Mouse (Mus musculus) lung, embryonic 15.5 days (tissue): ENCODE results near the gene Fermt2. TPM values are rescaled to one million over a fixed set of nuclear protein-coding genes. Genes with fewer than 3 reads are reported as not detected.

ENCODE experiments used
- ATAC-seq: fragments of 200-750 bp; cut with Nextera tagmentation; 2 replicates; pipeline ENCODE4 v1.8.0; 2017; ENCODE audit warnings: moderate number of reproducible peaks, borderline replicate concordance; ENCODE audit not compliant: low FRiP score, low TSS enrichment; ENCODE audit errors: extremely low read depth
- H3K27ac ChIP-seq: fragments of 300-500 bp; sonication (generic); 2 replicates; pipeline ENCODE4 v1.5.1; 2015; ENCODE audit warnings: moderate library complexity, mild to moderate bottlenecking, inconsistent platforms
- H3K27me3 ChIP-seq: fragments of 300-500 bp; sonication (generic); 2 replicates; pipeline ENCODE4 v1.6.1; 2015; ENCODE audit warnings: inconsistent platforms
- H3K36me3 ChIP-seq: fragments of 300-500 bp; sonication (generic); 2 replicates; pipeline ENCODE4 v1.6.1; 2015; ENCODE audit warnings: inconsistent platforms
- H3K4me1 ChIP-seq: fragments of 300-500 bp; sonication (generic); 2 replicates; pipeline ENCODE4 v1.6.1; 2015; ENCODE audit warnings: inconsistent platforms
- H3K4me2 ChIP-seq: fragments of 300-500 bp; sonication (generic); 2 replicates; pipeline ENCODE4 v1.6.1; 2015; ENCODE audit warnings: inconsistent platforms, mild to moderate bottlenecking, moderate library complexity
- H3K4me3 ChIP-seq: fragments of 300-500 bp; sonication (generic); 2 replicates; pipeline ENCODE4 v1.5.1; 2015; ENCODE audit warnings: mild to moderate bottlenecking, inconsistent platforms
- H3K9ac ChIP-seq: fragments of 300-500 bp; sonication (generic); 2 replicates; pipeline ENCODE4 v1.6.1; 2015; ENCODE audit warnings: inconsistent platforms
- H3K9me3 ChIP-seq: fragments of 300-500 bp; sonication (generic); 2 replicates; pipeline ENCODE4 v1.6.1; 2016; ENCODE audit warnings: inconsistent platforms
- WGBS: fragments of 180-500 bp; shearing (Covaris S2); methylation state at CpG from one replicate; pipeline ENCODE4 v1.1.7; 2015; 5-methylcytosine and 5-hydroxymethylcytosine counted together
- polyA plus RNA-seq: library from polyadenylated mRNA; unstranded; fragments of >200 nt; fragmentation: Nextera tagmentation; extraction: Ambion mirVana; gene quantifications from 2 replicates; pipeline ENCODE4 v1.2.1, GENCODE M21; 2015

Fermt2 gene
- polyA plus RNA-seq: 239 and 248 TPM in 2 replicates

GRCm38 (mm10) chr14:45529411-45530363 lies at the start of gene Fermt2:
Fermt2 (minus strand) TSS chr14:45530118.
- Histone ChIP-seq H3K4me2 (peak within 1 kb of the TSS; percentile 86), H3K9ac (peak within 1 kb of the TSS; percentile 86), H3K9me3 (no peaks in the 10 kb centered on the region), H3K27me3 (no peaks in the 10 kb centered on the region), H3K4me1 (peaks cover 35% of the 10 kb centered on the region), H3K4me3 (peak within 1 kb of the TSS; percentile 84), H3K36me3 (no peaks in the 10 kb centered on the region), H3K27ac (peak within 1 kb of the TSS; percentile 99)
- WGBS: under 1% methylated on average over 82 of the region's 126 CpGs
- peak; percentile 94 for ATAC-seq

- Histone ChIP-seq H3K27ac (peak overlapping the region; percentile 89), H3K9ac (0 out of 2 replicates have a peak overlapping the region, but pooled peaks have one; percentile 30), H3K27me3 (no peaks in the 10 kb centered on the region), H3K4me1 (peaks cover 19% of the 10 kb centered on the region), H3K4me2 (peak overlapping the region; percentile 63), H3K36me3 (no peaks in the 10 kb centered on the region), H3K4me3 (peak overlapping the region; percentile 36), H3K9me3 (no peaks in the 10 kb centered on the region)
- no peak for ATAC-seq
- 19% methylated on average over 33 of the region's 33 CpGs for WGBS
Measured at GRCm38 (mm10) chr14:45566066-45566937, 36.4 kb upstream of the Fermt2 start.

DNA sequence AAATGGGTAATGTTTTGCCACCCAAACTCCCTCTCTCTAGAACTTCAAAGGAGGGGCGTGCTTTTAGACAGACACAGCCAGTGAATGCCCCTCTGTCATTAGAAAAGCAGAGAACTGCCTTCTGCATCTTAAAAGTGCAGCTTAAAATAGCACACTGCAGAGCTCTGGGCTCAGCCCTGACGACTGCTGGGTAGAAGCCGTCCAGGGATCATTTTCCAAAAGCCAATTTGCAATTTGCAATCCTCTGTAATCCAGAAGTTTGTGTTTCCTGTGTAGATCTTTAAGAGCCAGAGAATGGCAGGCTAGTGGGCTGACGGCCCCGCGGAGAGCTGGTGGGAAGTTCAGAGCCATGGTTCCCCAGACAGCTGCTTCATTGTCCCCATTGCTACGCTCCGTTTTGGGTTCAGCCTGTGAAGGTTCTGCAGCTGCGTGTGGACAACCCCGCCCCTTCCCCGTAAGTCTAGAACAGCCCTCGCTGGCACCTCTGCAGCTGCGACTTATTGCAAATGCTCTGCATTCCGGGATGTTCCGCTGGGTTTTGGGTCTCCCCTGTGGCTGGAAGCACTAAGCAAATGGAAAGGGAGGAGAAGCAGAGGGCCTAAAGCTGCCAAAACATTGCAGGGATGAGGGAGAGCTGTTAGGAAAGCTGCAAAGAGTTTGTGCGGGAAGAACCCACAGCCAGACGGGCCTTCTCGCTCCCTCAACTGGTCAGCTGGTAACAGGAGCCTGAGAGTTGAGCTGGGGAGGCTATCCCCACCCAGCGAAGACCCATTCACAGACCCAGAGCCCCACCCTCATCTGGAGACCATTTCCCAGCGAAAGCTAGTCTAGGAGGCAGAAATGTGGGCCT lies 35.5 kb upstream of the Fermt2 start:
- 7% methylated on average over 20 of the region's 20 CpGs for WGBS
- Histone ChIP-seq H3K9ac (peak overlapping the region; percentile 30), H3K4me1 (peaks cover 19% of the 10 kb centered on the region), H3K9me3 (no peaks in the 10 kb centered on the region), H3K36me3 (no peaks in the 10 kb centered on the region), H3K4me3 (peak overlapping the region; percentile 36), H3K27me3 (no peaks in the 10 kb centered on the region), H3K4me2 (peak overlapping the region; percentile 63), H3K27ac (peak overlapping the region; percentile 89)
- ATAC-seq: peak; percentile 64; the same call in 1 of the 2 replicates

- no peaks in the 10 kb centered on the region for H3K36me3 ChIP-seq
- H3K27me3 ChIP-seq: no peaks in the 10 kb centered on the region
- no peak overlapping the region for H3K4me3 ChIP-seq
- no peak overlapping the region for H3K4me2 ChIP-seq
- H3K27ac ChIP-seq: peak overlapping the region; percentile 89
- WGBS: 71% methylated on average over 1 of the region's 1 CpGs
- H3K9ac ChIP-seq: no peak overlapping the region
- H3K9me3 ChIP-seq: no peaks in the 10 kb centered on the region
- peak; percentile 87 for ATAC-seq
- H3K4me1 ChIP-seq: peaks cover 19% of the 10 kb centered on the region
Measured at GRCm38 (mm10) chr14:45563577-45563976, 33.7 kb upstream of the Fermt2 start.

GRCm38 (mm10) chr14:45561681-45562080 lies 31.8 kb upstream of the Fermt2 start:
- no peak for ATAC-seq
- WGBS: 71% methylated on average over 6 of the region's 6 CpGs

GRCm38 (mm10) chr14:45559018-45559417 lies 29.1 kb upstream of the Fermt2 start:
- 90% methylated on average over 1 of the region's 1 CpGs for WGBS
- H3K9me3 ChIP-seq: no peaks in the 10 kb centered on the region

More at GRCm38 (mm10) chr14:45561681-45562080, 31.8 kb upstream of the Fermt2 start:
- Histone ChIP-seq H3K36me3 (no peaks in the 10 kb centered on the region), H3K4me1 (peaks cover 19% of the 10 kb centered on the region), H3K9ac (no peak overlapping the region), H3K27me3 (no peaks in the 10 kb centered on the region), H3K4me2 (no peak overlapping the region), H3K4me3 (no peak overlapping the region), H3K9me3 (no peaks in the 10 kb centered on the region), H3K27ac (no peak overlapping the region)

DNA sequence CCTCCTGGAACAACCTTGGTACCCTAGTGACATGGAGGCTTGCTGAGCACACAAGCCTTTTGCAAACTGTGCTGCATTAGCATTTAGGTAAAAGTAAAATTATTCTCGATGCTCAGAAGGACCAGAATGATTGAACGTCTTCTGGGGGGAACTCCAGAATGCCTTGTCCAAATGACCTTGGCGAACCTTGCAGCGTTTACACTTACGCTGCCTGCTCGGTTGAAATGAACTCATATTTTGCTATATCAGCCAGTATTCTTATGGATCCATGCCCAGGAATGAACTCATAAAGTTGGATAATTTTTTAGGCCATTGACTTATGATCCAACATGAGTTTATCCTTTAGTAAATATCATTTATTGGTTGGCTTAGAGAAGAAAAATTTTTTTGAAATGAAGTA lies 24.4 kb upstream of the Fermt2 start:
- Histone ChIP-seq H3K36me3 (no peaks in the 10 kb centered on the region), H3K4me1 (peaks cover 8% of the 10 kb centered on the region; the same call in 1 of the 2 replicates), H3K9ac (no peak overlapping the region), H3K27ac (peak overlapping the region; percentile 50; the same call in 1 of the 2 replicates), H3K4me2 (no peak overlapping the region), H3K4me3 (no peak overlapping the region), H3K27me3 (no peaks in the 10 kb centered on the region), H3K9me3 (no peaks in the 10 kb centered on the region)
- ATAC-seq: no peak
- WGBS: 53% methylated on average over 6 of the region's 6 CpGs

More at GRCm38 (mm10) chr14:45559018-45559417, 29.1 kb upstream of the Fermt2 start:
- Histone ChIP-seq H3K27ac (no peak overlapping the region), H3K9ac (no peak overlapping the region), H3K27me3 (no peaks in the 10 kb centered on the region), H3K4me3 (no peak overlapping the region), H3K4me1 (peaks cover 11% of the 10 kb centered on the region), H3K4me2 (no peak overlapping the region), H3K36me3 (no peaks in the 10 kb centered on the region)
- no peak for ATAC-seq

DNA sequence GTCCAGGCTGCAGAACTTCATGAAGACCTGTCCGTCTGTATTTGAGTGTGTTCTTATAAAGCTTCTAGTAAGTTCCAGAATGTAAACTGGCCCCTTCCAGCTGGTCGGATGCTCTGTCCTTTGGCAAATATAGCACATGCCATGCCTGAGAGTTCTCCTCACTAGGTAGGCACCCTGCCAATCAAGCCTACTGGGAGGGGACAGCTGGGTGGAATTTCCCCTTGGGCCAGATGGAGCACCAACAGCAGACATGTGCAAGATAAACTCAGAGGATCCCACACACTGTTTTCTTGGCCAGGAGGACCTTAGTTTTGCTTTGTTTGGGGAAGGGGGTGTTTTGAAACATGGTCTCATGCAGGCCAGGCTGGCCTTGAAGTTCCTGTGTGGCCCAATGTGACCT lies 23.9 kb upstream of the Fermt2 start:
- no peak overlapping the region for H3K9ac ChIP-seq
- H3K4me2 ChIP-seq: no peak overlapping the region
- H3K4me1 ChIP-seq: peaks cover 8% of the 10 kb centered on the region; the same call in 1 of the 2 replicates
- H3K27me3 ChIP-seq: no peaks in the 10 kb centered on the region
- peak overlapping the region; percentile 50; the same call in 1 of the 2 replicates for H3K27ac ChIP-seq
- no peaks in the 10 kb centered on the region for H3K36me3 ChIP-seq
- no peaks in the 10 kb centered on the region for H3K9me3 ChIP-seq
- no peak for ATAC-seq
- H3K4me3 ChIP-seq: no peak overlapping the region
- WGBS: 30% methylated on average over 2 of the region's 2 CpGs

GRCm38 (mm10) chr14:45552431-45552830 lies 22.5 kb upstream of the Fermt2 start:
- H3K9me3 ChIP-seq: no peaks in the 10 kb centered on the region
- H3K27me3 ChIP-seq: no peaks in the 10 kb centered on the region
- H3K36me3 ChIP-seq: no peaks in the 10 kb centered on the region
- H3K27ac ChIP-seq: no peak overlapping the region
- WGBS: 78% methylated on average over 4 of the region's 4 CpGs
- ATAC-seq: no peak
- H3K4me3 ChIP-seq: no peak overlapping the region
- no peak overlapping the region for H3K4me2 ChIP-seq
- no peak overlapping the region for H3K9ac ChIP-seq
- H3K4me1 ChIP-seq: peaks cover 8% of the 10 kb centered on the region; the same call in 1 of the 2 replicates

DNA sequence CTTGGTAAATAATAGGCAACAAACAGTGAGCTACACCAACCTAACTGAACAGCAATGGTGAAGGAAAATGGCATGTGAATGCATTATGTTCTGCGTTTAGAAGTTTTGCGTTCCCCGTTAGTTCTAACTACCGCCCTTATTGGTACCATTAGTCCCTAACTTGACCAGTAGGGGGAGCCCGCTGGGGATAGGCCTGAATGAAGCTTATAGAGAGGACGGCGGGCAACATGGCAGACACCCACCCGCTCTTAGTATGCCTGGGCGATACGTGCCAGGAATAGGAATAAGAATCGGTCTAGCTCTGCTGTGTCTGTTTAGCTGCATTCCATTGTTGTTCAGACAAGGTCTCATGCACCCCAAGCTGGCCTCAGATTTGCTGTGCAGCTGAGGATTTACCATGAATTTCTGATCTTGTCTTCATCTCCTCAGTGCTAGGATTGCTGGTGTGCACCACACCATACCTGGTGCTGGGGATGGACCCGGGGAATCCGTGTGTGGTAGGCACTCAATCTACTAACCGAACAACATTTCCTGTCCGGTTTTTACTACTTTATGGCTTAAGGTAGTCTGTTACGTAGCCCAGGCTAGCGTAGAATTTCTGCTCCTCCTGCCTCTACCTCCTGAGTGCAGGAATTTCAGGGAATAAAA lies 21.3 kb upstream of the Fermt2 start:
- H3K4me2 ChIP-seq: peak overlapping the region; percentile 20; the same call in 1 of the 2 replicates
- H3K9me3 ChIP-seq: no peaks in the 10 kb centered on the region
- WGBS: 55% methylated on average over 17 of the region's 17 CpGs

More for the DNA sequence above, 21.3 kb upstream of the Fermt2 start:
- H3K4me1 ChIP-seq: peaks cover 8% of the 10 kb centered on the region; the same call in 1 of the 2 replicates
- no peak overlapping the region for H3K9ac ChIP-seq
- no peak overlapping the region for H3K27ac ChIP-seq
- no peaks in the 10 kb centered on the region for H3K27me3 ChIP-seq
- no peak overlapping the region for H3K4me3 ChIP-seq
- H3K36me3 ChIP-seq: no peaks in the 10 kb centered on the region
- no peak for ATAC-seq
